Mouse (Mus musculus) E14TG2a.4 (cell line): ENCODE results near the gene Ube2h.
"Not testable (repeated sequence)": the region's sequence is repeated elsewhere in the genome, so short reads cannot be mapped to it uniquely, and the experiment has no call there.

ENCODE experiments used
- H3K27me3 ChIP-seq: 2 replicates; pipeline ENCODE4 v1.6.1; 2014; ENCODE audit warnings: low read length, control low read depth; ENCODE audit not compliant: insufficient read depth
- H3K36me3 ChIP-seq: 2 replicates; pipeline ENCODE4 v1.6.1; 2014; ENCODE audit warnings: low read length, control low read depth; ENCODE audit not compliant: insufficient read depth
- H3K4me1 ChIP-seq: replicated peaks from 2 replicates; pipeline ENCODE4 v1.6.1; 2014; ENCODE audit warnings: low read depth, low read length, control low read depth
- H3K4me3 ChIP-seq: replicated peaks from 2 replicates; pipeline ENCODE4 v1.5.1; 2014; ENCODE audit warnings: mild to moderate bottlenecking, low read length
- H3K9me3 ChIP-seq: 2 replicates; pipeline ENCODE4 v1.6.1; 2014; ENCODE audit warnings: low read length, control low read depth
- CTCF ChIP-seq: conservative IDR thresholded peaks from 2 replicates; pipeline ENCODE4 v1.5.1; 2014; ENCODE audit warnings: low read length
- NANOG ChIP-seq: IDR thresholded peaks from 2 replicates; pipeline ENCODE4 v1.6.1; 2014; ENCODE audit warnings: borderline replicate concordance, low read length, mixed read lengths
- POU5F1 ChIP-seq: IDR thresholded peaks from 2 replicates; pipeline ENCODE4 v1.6.1; 2014; ENCODE audit warnings: low read length, borderline replicate concordance

Gene Ube2h

DNA sequence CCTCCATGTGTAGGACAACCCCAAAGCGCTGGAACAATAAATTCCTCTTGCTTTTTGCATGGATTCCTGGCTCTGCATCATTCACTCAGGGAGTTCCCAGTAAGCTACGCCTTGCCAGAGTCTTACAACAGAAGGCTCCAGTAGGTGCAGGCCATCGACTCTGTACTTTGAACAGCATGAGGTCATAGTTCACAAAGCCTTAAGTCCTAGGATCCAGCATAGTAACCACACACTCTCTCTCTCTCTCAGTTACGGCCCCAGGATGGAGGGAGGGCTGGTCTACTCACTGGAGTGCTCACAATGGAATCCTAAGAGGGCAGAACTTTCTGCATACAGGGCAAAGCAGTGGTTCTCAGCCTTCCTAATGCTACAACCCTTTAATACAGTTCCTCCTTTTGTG, 95.5 kb downstream of the Ube2h start:
- H3K9me3 ChIP-seq = no peaks in the 10 kb centered on the region
- no peaks in the 10 kb centered on the region for H3K36me3 ChIP-seq
- H3K4me3 ChIP-seq = no peak overlapping the region
- peaks cover 57% of the 10 kb centered on the region for H3K4me1 ChIP-seq
- TF ChIP-seq POU5F1 = no peak
- no peak for TF ChIP-seq CTCF
- TF ChIP-seq NANOG = no peak
- no peaks in the 10 kb centered on the region for H3K27me3 ChIP-seq

DNA sequence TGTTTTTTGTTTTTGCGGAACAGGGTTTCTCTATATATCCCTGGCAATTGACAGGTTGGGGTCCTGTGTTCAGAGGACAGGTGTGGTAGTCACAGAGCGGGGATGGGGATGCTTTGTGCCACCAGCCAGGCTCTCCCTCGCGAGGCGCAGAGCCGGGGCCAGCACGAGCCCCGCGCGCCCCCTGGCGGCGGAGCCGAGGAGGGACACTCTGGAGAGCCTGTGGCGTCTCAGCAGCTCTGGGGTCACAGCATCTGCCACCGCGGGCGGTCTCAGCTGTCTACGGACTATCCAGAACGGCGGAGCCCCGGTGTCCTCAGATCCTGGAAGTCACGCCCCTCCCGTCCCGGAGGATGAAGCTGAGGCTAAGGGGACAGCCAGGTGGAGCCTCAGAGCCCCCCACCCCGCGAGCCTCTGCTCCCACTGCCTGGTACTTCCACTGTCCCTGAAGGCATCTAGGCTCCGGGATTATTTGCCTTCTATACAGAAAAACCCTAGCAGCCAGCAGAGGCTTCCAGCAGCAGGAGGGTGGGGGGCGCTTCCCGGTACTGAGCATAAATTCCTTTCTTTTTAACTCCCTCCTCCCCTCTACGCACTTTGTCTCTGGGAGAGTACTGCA, 98.6 kb downstream of the Ube2h start:
- Histone ChIP-seq H3K4me1 (peaks cover 68% of the 10 kb centered on the region), H3K9me3 (peaks cover 7% of the 10 kb centered on the region), H3K4me3 (peak overlapping the region; percentile 70), H3K36me3 (no peaks in the 10 kb centered on the region), H3K27me3 (no peaks in the 10 kb centered on the region)
- TF ChIP-seq POU5F1 (no peak), CTCF (peak; percentile 15)

DNA sequence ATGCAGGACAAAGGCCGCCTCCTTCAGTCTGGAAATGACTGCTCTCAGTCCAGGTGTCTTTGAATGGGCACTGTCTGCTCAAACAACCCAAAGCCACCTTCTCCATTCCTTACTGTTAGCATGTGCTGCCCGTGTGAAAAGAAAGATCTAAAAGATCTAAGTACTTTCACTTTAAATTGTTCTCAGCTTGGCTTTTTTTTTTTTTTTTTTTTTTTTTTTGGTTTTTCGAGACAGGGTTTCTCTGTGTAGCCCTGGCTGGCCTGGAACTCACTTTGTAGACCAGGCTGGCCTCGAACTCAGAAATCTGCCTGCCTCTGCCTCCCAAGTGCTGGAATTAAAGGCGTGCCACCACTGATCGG, 99.2 kb downstream of the Ube2h start:
- H3K36me3 ChIP-seq = not testable (repeated sequence)

DNA sequence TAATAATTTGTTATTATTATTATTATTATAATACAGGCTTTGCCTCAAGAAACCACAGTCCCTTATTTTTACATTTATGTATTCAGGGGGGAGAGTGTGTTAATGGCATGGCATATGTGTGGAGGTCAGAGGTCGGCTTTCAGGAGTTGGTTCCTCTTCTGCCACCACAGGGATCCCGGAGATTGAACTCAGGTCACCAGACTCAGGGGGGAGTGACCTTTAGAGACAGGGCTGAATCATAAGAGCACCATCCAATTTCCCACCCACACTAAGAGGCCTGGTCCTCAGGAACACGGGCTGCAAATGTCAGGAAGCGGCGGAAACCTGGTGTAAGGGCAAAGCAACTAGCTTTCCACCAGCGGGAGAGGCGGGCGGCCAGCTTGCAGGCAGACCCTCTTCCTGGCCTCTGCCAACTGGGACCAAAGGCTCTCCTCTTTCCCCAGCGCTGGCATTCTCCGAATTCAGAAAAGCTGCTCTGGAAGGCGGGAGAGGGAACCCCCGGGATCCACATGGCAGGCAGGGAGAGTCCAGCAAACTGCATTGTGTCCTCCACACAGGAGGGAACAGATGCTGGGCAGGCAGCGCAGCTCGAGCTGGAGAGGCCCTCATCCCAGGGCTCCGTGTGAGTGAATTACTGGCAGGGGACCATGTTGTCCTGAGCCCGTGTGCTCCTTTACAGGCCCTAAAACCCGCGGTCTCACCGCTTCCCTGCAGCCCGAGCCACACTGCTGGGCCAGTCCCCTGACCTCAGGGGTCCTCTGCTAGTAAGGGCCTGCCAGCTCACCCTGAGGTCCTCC, 99.8 kb downstream of the Ube2h start:
- H3K4me1 ChIP-seq = peaks cover 68% of the 10 kb centered on the region
- H3K9me3 ChIP-seq = peaks cover 7% of the 10 kb centered on the region
- no peaks in the 10 kb centered on the region for H3K27me3 ChIP-seq
- no peaks in the 10 kb centered on the region for H3K36me3 ChIP-seq
- TF ChIP-seq POU5F1 (no peak), CTCF (no peak)
- peak overlapping the region; percentile 70 for H3K4me3 ChIP-seq

More for the DNA sequence above, 99.2 kb downstream of the Ube2h start:
- not testable (repeated sequence) for H3K27me3 ChIP-seq, H3K9me3 ChIP-seq
- Histone ChIP-seq H3K4me1 (peaks cover 67% of the 10 kb centered on the region), H3K4me3 (peak overlapping the region; percentile 70)

DNA sequence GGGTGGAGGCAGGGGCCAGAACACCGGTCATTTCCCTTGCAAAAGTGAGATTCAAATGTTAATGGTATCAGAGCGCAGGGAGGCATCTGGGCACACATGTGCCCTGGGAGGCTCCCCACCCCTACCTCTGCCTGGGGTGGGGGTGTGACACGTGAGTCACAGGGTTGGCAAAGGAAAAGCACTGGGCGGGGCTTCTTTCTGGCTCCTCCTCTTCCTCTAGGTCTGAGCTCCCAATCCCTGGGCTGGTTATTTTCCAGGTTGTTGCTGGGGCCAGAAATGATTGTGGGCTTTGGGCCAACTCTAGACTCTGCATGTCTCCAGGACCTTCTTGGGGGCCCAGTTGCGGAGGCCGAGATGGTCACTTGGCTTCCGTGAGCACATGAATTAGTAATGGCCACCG, 108.2 kb downstream of the Ube2h start:
- no peaks in the 10 kb centered on the region for H3K36me3 ChIP-seq
- TF ChIP-seq NANOG = no peak
- TF ChIP-seq POU5F1 = no peak
- TF ChIP-seq CTCF = no peak
- H3K27me3 ChIP-seq = no peaks in the 10 kb centered on the region
- peaks cover 66% of the 10 kb centered on the region for H3K4me1 ChIP-seq
- no peaks in the 10 kb centered on the region for H3K9me3 ChIP-seq
- peak overlapping the region; percentile 37 for H3K4me3 ChIP-seq

DNA sequence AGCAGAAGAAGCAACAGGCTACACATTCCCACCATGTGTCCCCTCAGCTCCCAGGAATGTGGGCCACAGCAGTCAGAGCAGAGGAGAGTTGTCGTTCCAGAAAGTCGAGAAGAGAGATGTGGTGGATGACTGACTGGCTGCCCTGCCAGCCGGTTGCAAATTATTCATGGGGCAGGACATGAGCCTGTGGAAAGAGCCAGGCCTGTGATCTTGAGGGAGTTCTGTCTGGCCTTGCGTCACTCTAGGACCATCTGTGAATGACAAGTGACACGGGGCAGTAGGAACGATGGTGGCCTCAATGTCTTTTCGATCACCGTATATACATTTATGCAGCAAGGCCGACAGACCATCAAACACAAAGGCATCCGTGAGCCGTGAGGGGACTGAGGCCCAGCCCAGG, 108.7 kb downstream of the Ube2h start:
- H3K27me3 ChIP-seq = no peaks in the 10 kb centered on the region
- TF ChIP-seq CTCF (no peak), NANOG (no peak), POU5F1 (no peak)
- peaks cover 66% of the 10 kb centered on the region for H3K4me1 ChIP-seq
- H3K9me3 ChIP-seq = no peaks in the 10 kb centered on the region
- H3K36me3 ChIP-seq = no peaks in the 10 kb centered on the region
- H3K4me3 ChIP-seq = peak overlapping the region; percentile 37

DNA sequence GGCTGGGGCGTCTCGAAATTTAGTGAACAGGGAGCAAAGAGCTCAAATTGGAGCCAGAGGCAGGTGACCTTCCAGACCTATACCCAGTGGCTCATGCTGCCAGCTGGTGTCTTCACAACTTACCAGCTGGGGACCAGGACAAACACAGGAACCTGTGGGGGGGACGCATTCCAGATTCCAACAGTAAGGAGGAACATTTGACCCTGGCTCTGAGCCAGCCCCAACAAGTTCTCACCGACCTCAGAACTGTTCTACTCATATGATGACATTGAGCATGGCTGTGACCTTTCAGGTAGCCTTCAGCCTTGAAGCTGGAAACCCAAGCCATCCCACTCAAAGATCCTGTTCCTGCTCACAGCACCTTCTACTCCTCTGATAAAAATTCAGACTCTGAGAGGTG, 120.7 kb downstream of the Ube2h start:
- TF ChIP-seq NANOG = no peak
- no peak for TF ChIP-seq CTCF
- H3K9me3 ChIP-seq = 0 out of 2 replicates have a peak, but pooled peaks cover 4% of the 10 kb centered on the region
- 0 out of 2 replicates have a peak, but pooled peaks cover 3% of the 10 kb centered on the region for H3K27me3 ChIP-seq
- H3K4me1 ChIP-seq = peaks cover 64% of the 10 kb centered on the region
- H3K4me3 ChIP-seq = no peak overlapping the region
- peaks cover 20% of the 10 kb centered on the region for H3K36me3 ChIP-seq

DNA sequence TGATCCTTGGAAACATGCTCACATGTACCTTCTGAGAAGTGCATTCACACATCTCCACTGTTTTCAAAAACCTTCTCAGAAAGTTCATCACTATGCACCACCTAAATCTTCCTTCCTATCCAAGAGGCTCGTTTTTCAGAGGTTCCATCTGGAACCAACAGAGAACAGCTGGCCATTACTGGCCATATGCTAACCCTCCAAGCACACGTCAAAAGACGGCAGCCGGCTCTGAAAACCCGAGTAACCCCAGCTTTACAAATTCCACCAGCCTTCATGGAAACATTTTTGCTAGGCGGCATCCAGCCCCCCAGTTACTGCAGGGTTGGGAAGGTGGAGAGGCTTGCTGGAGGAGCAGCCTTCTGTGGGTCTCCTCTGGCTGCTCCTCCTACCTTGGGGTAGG, 122.3 kb downstream of the Ube2h start:
- H3K9me3 ChIP-seq = 0 out of 2 replicates have a peak, but pooled peaks cover 4% of the 10 kb centered on the region
- peaks cover 20% of the 10 kb centered on the region for H3K36me3 ChIP-seq
- H3K4me1 ChIP-seq = peaks cover 75% of the 10 kb centered on the region
- TF ChIP-seq NANOG (no peak), POU5F1 (no peak), CTCF (no peak)
- 0 out of 2 replicates have a peak, but pooled peaks cover 3% of the 10 kb centered on the region for H3K27me3 ChIP-seq
- H3K4me3 ChIP-seq = no peak overlapping the region

DNA sequence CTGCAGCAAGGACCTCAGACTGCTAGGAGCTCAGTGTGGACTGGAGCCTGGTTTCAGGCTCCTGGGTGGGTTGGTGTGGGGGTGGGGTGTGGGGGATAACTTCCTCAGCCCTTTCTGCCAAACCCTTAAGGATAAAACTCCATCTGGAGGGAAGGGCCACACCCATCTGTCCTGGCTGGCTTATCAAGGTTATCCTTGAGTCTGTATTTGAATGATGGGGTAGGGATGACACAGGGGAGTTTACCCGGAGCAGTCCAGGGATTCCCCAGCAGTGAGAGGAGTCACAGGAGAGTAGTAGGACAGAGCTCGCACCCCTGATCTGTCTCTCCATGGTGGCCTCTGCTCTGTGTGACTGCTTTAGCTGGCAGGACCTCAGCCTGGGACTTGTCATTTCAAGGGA, 124.0 kb downstream of the Ube2h start:
- peak overlapping the region; percentile 77 for H3K4me3 ChIP-seq
- H3K27me3 ChIP-seq = peaks cover 9% of the 10 kb centered on the region; the same call in 1 of the 2 replicates
- H3K9me3 ChIP-seq = 0 out of 2 replicates have a peak, but pooled peaks cover 4% of the 10 kb centered on the region
- peaks cover 20% of the 10 kb centered on the region for H3K36me3 ChIP-seq
- no peak for TF ChIP-seq NANOG
- TF ChIP-seq POU5F1 = no peak
- no peak for TF ChIP-seq CTCF
- peaks cover 80% of the 10 kb centered on the region for H3K4me1 ChIP-seq
